Mouse (Mus musculus) C2C12 (cell line): ENCODE results near the gene Kctd21.

Experiments
- CEBPB ChIP-seq: IDR thresholded peaks from one replicate; pipeline ENCODE4 v1.6.1; 2011; ENCODE audit warnings: low read depth, mild to moderate bottlenecking, control low read depth, moderate library complexity
- CTCF ChIP-seq: IDR thresholded peaks from one replicate; pipeline ENCODE4 v1.5.1; 2011; ENCODE audit not compliant: control insufficient read depth, insufficient read depth, insufficient read length
- FOSL1 ChIP-seq: IDR thresholded peaks from one replicate; pipeline ENCODE4 v1.8.0; 2011; ENCODE audit warnings: mild to moderate bottlenecking, low read length; ENCODE audit not compliant: poor library complexity, insufficient read depth, severe bottlenecking
- MAX ChIP-seq: IDR thresholded peaks from one replicate; pipeline ENCODE4 v1.6.1; 2011; ENCODE audit warnings: mild to moderate bottlenecking, control low read depth
- MYOG ChIP-seq: IDR thresholded peaks from one replicate; pipeline ENCODE4 v1.6.1; 2011; ENCODE audit not compliant: control insufficient read depth, insufficient read length; ENCODE audit errors: extremely low read depth
- USF1 ChIP-seq: IDR thresholded peaks from one replicate; pipeline ENCODE4 v1.6.1; 2011; ENCODE audit warnings: low read depth, mild to moderate bottlenecking, control low read depth, moderate library complexity

DNA sequence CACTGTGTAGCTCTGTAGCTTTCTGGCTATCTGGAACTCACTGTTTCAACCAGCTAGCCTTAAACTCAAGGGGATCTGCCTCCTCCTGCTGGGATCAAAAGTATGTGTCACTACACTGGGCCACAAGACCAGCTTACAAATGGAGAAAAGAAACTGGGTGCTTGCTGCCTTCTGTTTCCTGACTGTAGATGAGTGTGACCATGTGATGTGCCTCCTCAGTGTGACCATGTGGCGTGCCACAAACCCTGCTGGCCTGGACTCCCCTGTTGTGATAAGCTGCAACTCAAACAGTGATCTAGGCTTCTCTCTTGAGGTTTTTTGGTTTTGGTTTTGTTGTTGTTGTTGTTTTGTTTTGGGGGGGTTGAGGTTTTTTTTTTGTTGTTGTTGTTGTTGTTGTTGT lies 4.6 kb downstream of the Kctd21 start:
- TF ChIP-seq CTCF, result no peak
- no peak for TF ChIP-seq MYOG
- TF ChIP-seq MAX, result no peak
- TF ChIP-seq FOSL1, result no peak
- TF ChIP-seq CEBPB, result no peak
- no peak for TF ChIP-seq USF1
